Mouse (Mus musculus) left cerebral cortex, adult 2 months (tissue): ENCODE measurements at regions not wholly inside any gene's neighbourhood (a gene's known extent, or its start where the extent isn't known, plus 50 kb on each side); places are given as distances from the start of the nearest gene placed in this dataset.
A peak's percentile ranks its signal among the peaks of the same experiment; 100 is the strongest.

ENCODE experiments used
- DNase-seq, 2 experiments: peaks; one replicate each; pipeline ENCODE4 v3.0.0; 2021 to 2022; ENCODE audit warnings: low spot score in 2 of 2, mixed read lengths in 1 of 2; ENCODE audit errors: extremely low spot score in 1 of 2
- H3K27ac ChIP-seq: fragments of 200-600 bp; 2 replicates; pipeline ENCODE4 v1.8.1; 2022
- H3K4me3 ChIP-seq: fragments of 200-600 bp; 2 replicates; pipeline ENCODE4 v1.8.1; 2022
- CTCF ChIP-seq: fragments of 200-600 bp; IDR thresholded peaks from 2 replicates; pipeline ENCODE4 v1.8.1; 2022; ENCODE audit warnings: antibody characterized with exemption, mild to moderate bottlenecking, moderate library complexity
- intact Hi-C: fragments of 180-260 bp; cut with DNase I; formaldehyde crosslinking; loops from one replicate; pipeline ENCODE4 v1.15.1; 2025

GRCm38 (mm10) chr8:66756639-66757038, 59.6 kb downstream of the Npy1r start:
- Histone ChIP-seq H3K27ac (peak overlapping the region; percentile 63), H3K4me3 (no peak overlapping the region)
- DNase-seq = no peak
- intact Hi-C loops = loop anchor here (5.0 kb wide), 4 partner anchors 106 to 426 kb away; partner anchors contain the start of gene Naf1
- no peak for TF ChIP-seq CTCF

- H3K27ac ChIP-seq = no peak overlapping the region
- no peak overlapping the region for H3K4me3 ChIP-seq
- no peak for TF ChIP-seq CTCF
- DNase-seq = no peak
- intact Hi-C loops = loop anchor here (5.0 kb wide), 4 partner anchors 104 to 424 kb away; partner anchors contain the start of gene Naf1
These were observed 60.8 kb downstream of the Npy1r start for GRCm38 (mm10) chr8:66757830-66758229.

- Histone ChIP-seq H3K27ac (no peak overlapping the region; the same call in 1 of the 2 replicates), H3K4me3 (no peak overlapping the region)
- DNase-seq = no peak
- TF ChIP-seq CTCF = no peak
- intact Hi-C loops = loop anchor here (5.0 kb wide), 4 partner anchors 104 to 424 kb away; partner anchors contain the start of gene Naf1
These were observed 61.5 kb downstream of the Npy1r start for GRCm38 (mm10) chr8:66758519-66758918.

- TF ChIP-seq CTCF = no peak
- no peak for DNase-seq
- Histone ChIP-seq H3K27ac (no peak overlapping the region), H3K4me3 (no peak overlapping the region)
- intact Hi-C loops = loop anchor here (5.0 kb wide), 4 partner anchors 103 to 423 kb away; partner anchors contain the start of gene Naf1
These were observed 62.7 kb downstream of the Npy1r start for GRCm38 (mm10) chr8:66759716-66760115.

- TF ChIP-seq CTCF = no peak
- no peak overlapping the region for H3K4me3 ChIP-seq
- no peak overlapping the region for H3K27ac ChIP-seq
- DNase-seq = no peak
- intact Hi-C loops = no loop called here
These were observed 64.1 kb downstream of the Npy1r start for GRCm38 (mm10) chr8:66760958-66761583.

- no peak for TF ChIP-seq CTCF
- no peak for DNase-seq
- Histone ChIP-seq H3K4me3 (no peak overlapping the region), H3K27ac (no peak overlapping the region)
- intact Hi-C loops = no loop called here
These were observed 68.1 kb downstream of the Npy1r start for GRCm38 (mm10) chr8:66764992-66765528.

GRCm38 (mm10) chr8:66768379-66768969, 71.5 kb downstream of the Npy1r start:
- Histone ChIP-seq H3K27ac (no peak overlapping the region), H3K4me3 (no peak overlapping the region)
- TF ChIP-seq CTCF = no peak
- DNase-seq = no peak
- intact Hi-C loops = no loop called here

- no peak for DNase-seq
- Histone ChIP-seq H3K4me3 (no peak overlapping the region), H3K27ac (no peak overlapping the region)
- intact Hi-C loops = loop anchor here (5.0 kb wide), 1 partner anchor 74 kb away; the partner anchor contains the start of gene Npy1r
- TF ChIP-seq CTCF = no peak
These were observed 74.1 kb downstream of the Npy1r start for GRCm38 (mm10) chr8:66771111-66771510.

GRCm38 (mm10) chr8:66772653-66773052, 75.7 kb downstream of the Npy1r start:
- Histone ChIP-seq H3K4me3 (no peak overlapping the region), H3K27ac (no peak overlapping the region)
- no peak for DNase-seq
- intact Hi-C loops = loop anchor here (5.0 kb wide), 1 partner anchor 75 kb away; the partner anchor contains the start of gene Npy1r
- no peak for TF ChIP-seq CTCF

- Histone ChIP-seq H3K4me3 (no peak overlapping the region), H3K27ac (no peak overlapping the region)
- no peak for TF ChIP-seq CTCF
- intact Hi-C loops = loop anchor here (5.0 kb wide), 1 partner anchor 85 kb away; the partner anchor contains the start of gene Naf1
- DNase-seq = no peak
These were observed 80.3 kb downstream of the Npy1r start for GRCm38 (mm10) chr8:66777115-66777877.

- Histone ChIP-seq H3K27ac (no peak overlapping the region), H3K4me3 (no peak overlapping the region)
- TF ChIP-seq CTCF = no peak
- DNase-seq = no peak
- intact Hi-C loops = loop anchor here (5.0 kb wide), 1 partner anchor 83 kb away; the partner anchor contains the start of gene Naf1
These were observed 80.4 kb upstream of the Naf1 start for GRCm38 (mm10) chr8:66779622-66780021.
